Mouse (Mus musculus) T-cell, adult 2 months (primary cell): Measurements from ENCODE around the gene Nr1i3.
"Not testable (repeated sequence)": the region's sequence is repeated elsewhere in the genome, so short reads cannot be mapped to it uniquely, and the experiment has no call there.

ENCODE experiments used
- DNase-seq: peaks from one replicate; pipeline ENCODE4 v3.0.0; 2022; ENCODE audit warnings: low spot score

The Nr1i3 gene

GRCm38 (mm10) chr1:171230215-171230614 lies 16.4 kb downstream of the Nr1i3 start:
- DNase-seq: no peak

GRCm38 (mm10) chr1:171231844-171232243 lies 18.1 kb downstream of the Nr1i3 start:
- DNase-seq: no peak

- DNase-seq: no peak
These were observed 18.6 kb downstream of the Nr1i3 start for GRCm38 (mm10) chr1:171232348-171232747.

DNA sequence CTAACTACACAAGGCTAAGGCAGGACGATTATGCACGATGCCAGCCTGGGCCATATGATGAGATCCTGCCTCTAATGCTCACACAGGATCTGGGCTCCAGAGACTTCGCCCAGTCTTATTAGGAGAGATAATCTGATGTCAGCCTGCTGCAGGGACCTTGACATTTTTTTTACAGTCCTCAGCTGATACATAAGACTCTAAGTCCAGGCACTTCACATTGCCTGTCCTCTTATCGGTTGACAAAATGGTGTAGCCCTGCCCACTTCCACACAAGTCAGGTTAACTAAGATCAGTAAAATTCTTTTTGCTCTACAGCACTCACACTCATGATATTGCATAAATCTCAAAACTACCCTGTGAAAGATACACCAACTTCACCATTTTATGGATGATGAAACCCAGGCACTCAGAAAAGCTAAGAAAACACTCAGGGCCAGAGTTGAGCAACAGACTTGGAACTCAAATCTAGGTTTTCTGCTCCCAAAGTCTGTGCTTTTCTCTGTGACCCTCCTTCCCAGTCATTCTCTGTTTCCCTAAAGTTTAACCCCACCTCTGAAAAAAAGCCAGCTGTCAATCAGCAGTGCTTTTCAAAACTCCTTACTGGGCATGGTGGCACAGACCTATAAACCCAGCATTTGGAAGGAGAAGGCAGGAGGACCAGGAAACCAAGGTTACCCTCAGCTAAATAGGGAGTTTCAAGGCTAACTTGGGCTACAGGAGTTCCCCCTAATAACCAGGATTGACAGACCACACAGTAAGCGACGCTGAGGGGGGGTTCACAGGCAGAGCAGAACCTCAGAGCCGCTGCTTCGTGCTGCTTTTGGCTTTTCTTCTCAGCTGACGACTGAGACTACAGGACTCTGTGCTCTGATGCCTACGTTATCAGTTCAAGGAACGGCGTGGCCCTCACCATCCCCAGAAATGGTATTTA lies 19.3 kb downstream of the Nr1i3 start:
- no peak for DNase-seq

- DNase-seq: no peak
These were observed 20.4 kb downstream of the Nr1i3 start, which contains the start of gene Fcer1g for GRCm38 (mm10) chr1:171234126-171234525. Fcer1g (minus strand) TSS chr1:171234365.

- no peak for DNase-seq
These were observed 20.8 kb downstream of the Nr1i3 start for GRCm38 (mm10) chr1:171234538-171234937.

GRCm38 (mm10) chr1:171235791-171236190 lies 22.0 kb downstream of the Nr1i3 start:
- DNase-seq: no peak

- DNase-seq: no peak
These were observed 23.7 kb downstream of the Nr1i3 start for GRCm38 (mm10) chr1:171237438-171237837.

DNA sequence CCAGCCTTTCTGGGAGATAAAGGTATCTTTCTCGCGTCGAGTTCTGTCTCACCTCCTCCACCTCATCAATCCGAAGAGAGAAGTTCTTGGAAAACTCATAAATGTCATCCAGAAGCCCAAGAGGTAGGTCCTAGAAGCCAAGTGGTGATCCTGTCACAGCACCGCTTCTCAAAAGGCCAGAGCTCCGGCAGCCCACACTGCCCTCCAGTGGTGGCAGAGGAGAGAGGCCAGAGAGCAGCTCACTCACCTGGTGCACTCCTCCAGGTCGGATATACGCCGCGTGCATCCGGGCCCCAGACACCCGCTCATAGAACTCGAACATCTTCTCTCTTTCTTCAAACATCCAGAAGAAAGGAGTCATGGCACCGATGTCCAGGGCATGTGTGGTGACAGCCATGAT lies 24.7 kb downstream of the Nr1i3 start:
- DNase-seq: peak; percentile 54

- DNase-seq: no peak
These were observed 26.4 kb downstream of the Nr1i3 start for GRCm38 (mm10) chr1:171239992-171240744.

DNA sequence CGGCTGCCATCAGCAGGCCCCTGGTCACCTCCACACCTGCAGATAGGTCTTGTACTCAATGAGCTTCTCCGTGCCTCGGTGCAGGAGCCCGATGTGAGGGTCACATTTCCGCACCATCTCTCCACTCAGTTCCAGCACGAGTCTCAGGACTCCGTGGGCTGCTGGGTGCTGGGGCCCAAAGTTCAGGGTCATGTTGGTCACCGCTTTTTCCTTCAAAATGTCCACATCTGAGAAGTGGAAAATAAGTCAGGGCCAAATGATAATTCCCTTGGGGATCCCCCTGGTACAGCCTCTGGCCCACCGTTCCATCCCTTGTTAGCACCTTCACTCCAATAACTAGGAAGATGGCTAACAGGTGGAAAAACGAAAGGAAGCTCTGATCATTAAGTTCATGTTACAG lies 27.1 kb downstream of the Nr1i3 start:
- no peak for DNase-seq

DNA sequence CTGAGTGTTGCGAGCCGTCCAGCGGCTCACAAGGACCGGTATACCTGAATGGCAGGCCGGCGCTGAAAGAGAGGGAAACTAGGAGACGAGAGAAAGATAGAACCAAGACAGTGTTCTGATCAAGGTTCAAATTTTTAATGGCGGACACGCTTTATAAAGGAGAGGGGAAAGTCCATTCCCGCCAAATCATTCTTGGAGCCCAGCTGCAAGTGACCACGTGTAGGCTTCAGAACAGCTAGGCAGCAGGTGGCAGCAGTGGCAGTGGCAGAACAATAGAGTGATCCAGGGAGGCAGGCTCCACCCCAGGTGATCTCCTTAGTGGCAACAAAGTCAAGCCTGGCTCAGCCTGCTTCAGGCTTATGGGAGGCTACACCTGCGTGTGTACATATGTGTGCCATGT lies 28.2 kb downstream of the Nr1i3 start:
- not testable (repeated sequence) for DNase-seq

DNA sequence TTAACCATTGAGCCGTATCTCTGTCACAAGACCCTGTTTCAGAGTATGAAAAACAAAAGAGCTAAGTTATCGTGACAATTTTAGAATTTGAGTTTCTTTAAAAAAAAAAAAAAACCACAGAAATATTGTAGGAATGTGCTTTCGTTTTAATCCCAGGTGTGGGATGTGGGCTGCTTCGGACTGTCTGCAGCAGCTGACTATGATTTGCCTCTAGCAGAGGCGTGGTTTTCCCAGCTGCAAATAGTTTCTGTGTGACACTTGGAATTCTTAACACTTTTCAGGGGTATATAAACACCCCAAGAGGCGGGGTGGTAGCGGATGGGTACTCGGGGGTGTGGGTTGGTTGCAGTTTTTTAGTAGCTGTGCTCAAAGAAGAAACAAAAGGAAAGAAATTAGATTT lies 31.6 kb downstream of the Nr1i3 start:
- DNase-seq: no peak

- peak; percentile 98 for DNase-seq
These were observed 33.1 kb downstream of the Nr1i3 start for GRCm38 (mm10) chr1:171246709-171247452.

DNA sequence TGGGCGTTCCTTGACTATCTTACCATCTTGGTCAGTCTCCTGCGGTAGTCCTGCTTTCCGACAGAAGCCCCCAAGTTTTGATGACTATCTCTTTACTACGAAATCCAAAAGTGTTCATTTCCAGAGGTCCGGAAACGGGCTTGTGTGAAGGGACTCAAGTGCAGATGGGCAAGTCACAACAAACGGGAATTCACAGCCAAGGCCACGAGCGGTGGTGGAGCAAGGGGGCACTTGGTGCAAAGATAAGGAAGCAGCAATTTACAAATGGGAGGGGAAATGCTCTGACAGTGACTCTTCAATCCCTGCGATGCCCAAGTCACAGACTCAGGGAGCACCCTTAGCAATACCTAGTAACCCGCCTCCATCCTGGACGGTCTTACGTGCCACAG lies 33.7 kb downstream of the Nr1i3 start:
- no peak for DNase-seq

- DNase-seq: no peak
These were observed 34.1 kb downstream of the Nr1i3 start for GRCm38 (mm10) chr1:171247916-171248315.

- DNase-seq: no peak
These were observed 34.8 kb downstream of the Nr1i3 start for GRCm38 (mm10) chr1:171248386-171249226.

GRCm38 (mm10) chr1:171249913-171250600 lies 36.3 kb downstream of the Nr1i3 start, which contains the start of gene Adamts4:
Adamts4 (plus strand) TSS chr1:171250421.
- no peak for DNase-seq

- no peak for DNase-seq
These were observed 37.2 kb downstream of the Nr1i3 start, which contains the start of gene Ndufs2 for GRCm38 (mm10) chr1:171250680-171251593. Ndufs2 (minus strand) TSS chr1:171251388.
